Mouse (Mus musculus): ENCODE measurements at regions not wholly inside any gene's neighbourhood (a gene's known extent, or its start where the extent isn't known, plus 50 kb on each side); places are given as distances from the start of the nearest gene placed in this dataset.

- in situ Hi-C loops (cut with MboI, MseI) = no loop called here
These were observed 137.4 kb upstream of the Plcz1 start for GRCm38 (mm10) chr6:140178425-140179193.

- in situ Hi-C loops (cut with MboI, MseI) = no loop called here
These were observed 131.5 kb upstream of the Plcz1 start for GRCm38 (mm10) chr6:140172716-140173115.

- in situ Hi-C loops (cut with MboI, MseI) = no loop called here
These were observed 128.6 kb upstream of the Plcz1 start for GRCm38 (mm10) chr6:140169836-140170235.

GRCm38 (mm10) chr6:140167182-140167581 is 125.9 kb upstream of the Plcz1 start:
- in situ Hi-C loops (cut with MboI, MseI) = no loop called here

- in situ Hi-C loops (cut with MboI, MseI) = no loop called here
These were observed 121.5 kb upstream of the Plcz1 start for GRCm38 (mm10) chr6:140162729-140163128.

- in situ Hi-C loops (cut with MboI, MseI) = no loop called here
These were observed 120.2 kb upstream of the Plcz1 start for GRCm38 (mm10) chr6:140161482-140161881.

GRCm38 (mm10) chr6:140160946-140161345 is 119.7 kb upstream of the Plcz1 start:
- in situ Hi-C loops (cut with MboI, MseI) = no loop called here

GRCm38 (mm10) chr6:140158986-140159385 is 117.7 kb upstream of the Plcz1 start:
- in situ Hi-C loops (cut with MboI, MseI) = loop anchor here (10.0 kb wide), 1 partner anchor 1876 kb away; no protein-coding TSS in a partner anchor

GRCm38 (mm10) chr6:140157375-140157774 is 116.1 kb upstream of the Plcz1 start:
- in situ Hi-C loops (cut with MboI, MseI) = loop anchor here (10.0 kb wide), 1 partner anchor 1877 kb away; no protein-coding TSS in a partner anchor

GRCm38 (mm10) chr6:140152418-140153176 is 111.3 kb upstream of the Plcz1 start:
- in situ Hi-C loops (cut with MboI, MseI) = loop anchor here (10.0 kb wide), 1 partner anchor 1882 kb away; no protein-coding TSS in a partner anchor

GRCm38 (mm10) chr6:140148628-140149245 is 107.5 kb upstream of the Plcz1 start:
- in situ Hi-C loops (cut with MboI, MseI) = no loop called here

- in situ Hi-C loops (cut with MboI, MseI) = no loop called here
These were observed 106.9 kb upstream of the Plcz1 start for GRCm38 (mm10) chr6:140148138-140148537.

- in situ Hi-C loops (cut with MboI, MseI) = no loop called here
These were observed 106.5 kb upstream of the Plcz1 start for GRCm38 (mm10) chr6:140147711-140148110.

GRCm38 (mm10) chr6:140133734-140134133 is 92.5 kb upstream of the Plcz1 start:
- in situ Hi-C loops (cut with MboI, MseI) = no loop called here

- in situ Hi-C loops (cut with MboI, MseI) = no loop called here
These were observed 85.4 kb upstream of the Plcz1 start for GRCm38 (mm10) chr6:140126645-140127044.

- in situ Hi-C loops (cut with MboI, MseI) = no loop called here
These were observed 72.8 kb upstream of the Plcz1 start for GRCm38 (mm10) chr6:140114024-140114423.

- in situ Hi-C loops (cut with MboI, MseI) = no loop called here
These were observed 70.8 kb upstream of the Plcz1 start for GRCm38 (mm10) chr6:140112054-140112453.

GRCm38 (mm10) chr6:140108083-140108482 is 66.8 kb upstream of the Plcz1 start:
- in situ Hi-C loops (cut with MboI, MseI) = no loop called here

GRCm38 (mm10) chr6:140107628-140108027 is 66.4 kb upstream of the Plcz1 start:
- in situ Hi-C loops (cut with MboI, MseI) = no loop called here

- in situ Hi-C loops (cut with MboI, MseI) = no loop called here
These were observed 64.9 kb upstream of the Plcz1 start for GRCm38 (mm10) chr6:140106141-140106540.

- in situ Hi-C loops (cut with MboI, MseI) = no loop called here
These were observed 60.8 kb upstream of the Plcz1 start for GRCm38 (mm10) chr6:140102043-140102442.

GRCm38 (mm10) chr6:140095416-140095815 is 54.2 kb upstream of the Plcz1 start:
- in situ Hi-C loops (cut with MboI, MseI) = no loop called here
